Mouse (Mus musculus) embryonic stem cell, embryonic (primary cell): ENCODE results near the gene Selenos.

Source experiments
- CTCF ChIA-PET, 4 experiments: fragments of 300-600 bp in 2 of 4; fragments of 350-600 bp in 2 of 4; sonication (Branson Sonifier 250); formaldehyde crosslinking; loops; one replicate each; lab custom pipeline; 2022; ENCODE audit warnings: inconsistent platforms in 2 of 4; lab: Charles Lee
- POLR2A ChIA-PET, 4 experiments: fragments of 300-600 bp in 2 of 4; fragments of 350-600 bp in 2 of 4; sonication (Branson Sonifier 250); formaldehyde crosslinking; loops; one replicate each; lab custom pipeline; 2022; ENCODE audit warnings: antibody characterized with exemption in 4 of 4, inconsistent platforms in 1 of 4; lab: Charles Lee

The Selenos gene

GRCm38 (mm10) chr7:66060066-66060956 lies 19.1 kb upstream of the Selenos start:
- ChIA-PET CTCF (interaction anchor here in 3 of 4 experiments (0.7 to 1.7 kb wide), 6 partner anchors 11 to 362 kb away, joined by 3 to 7 read pairs (median 4); no protein-coding TSS in a partner anchor), POLR2A (interaction anchor here in 3 of 4 experiments (0.8 to 12.1 kb wide), 23 partner anchors 8 to 367 kb away, joined by 3 to 118 read pairs (median 5); partner anchors contain the start of genes Selenos (in 3 of the 3) and Pcsk6 (in 1 of the 3))

DNA sequence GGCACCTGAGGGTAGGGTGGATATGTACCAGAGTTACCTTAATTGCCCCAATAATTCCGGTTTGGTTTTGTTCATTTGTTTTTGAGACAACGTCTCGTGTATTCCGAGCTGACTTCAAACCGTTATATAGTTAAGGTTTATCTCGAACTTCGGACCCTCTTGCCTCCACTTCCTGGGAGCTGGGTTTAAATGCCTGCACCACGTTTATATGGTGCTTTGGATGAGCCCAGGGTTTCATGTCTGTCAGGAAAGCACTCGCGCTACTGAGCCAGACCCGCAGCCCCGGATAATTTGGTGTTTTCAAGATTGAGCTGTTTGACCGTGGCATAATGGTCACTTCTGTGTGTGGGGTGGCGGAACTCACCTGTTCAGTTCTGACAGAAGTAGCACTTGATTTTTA lies 18.4 kb upstream of the Selenos start:
- ChIA-PET POLR2A (interaction anchor here in 3 of 4 experiments (0.8 to 12.1 kb wide), 21 partner anchors 8 to 416 kb away, joined by 3 to 118 read pairs (median 5); partner anchors contain the start of genes Selenos (in 3 of the 3), Pcsk6 (in 1 of the 3) and Tarsl2 (in 1 of the 3)), CTCF (interaction anchor here in 2 of 4 experiments (0.8 to 1.7 kb wide), 5 partner anchors 10 to 363 kb away, joined by 3 to 7 read pairs (median 3); no protein-coding TSS in a partner anchor)

DNA sequence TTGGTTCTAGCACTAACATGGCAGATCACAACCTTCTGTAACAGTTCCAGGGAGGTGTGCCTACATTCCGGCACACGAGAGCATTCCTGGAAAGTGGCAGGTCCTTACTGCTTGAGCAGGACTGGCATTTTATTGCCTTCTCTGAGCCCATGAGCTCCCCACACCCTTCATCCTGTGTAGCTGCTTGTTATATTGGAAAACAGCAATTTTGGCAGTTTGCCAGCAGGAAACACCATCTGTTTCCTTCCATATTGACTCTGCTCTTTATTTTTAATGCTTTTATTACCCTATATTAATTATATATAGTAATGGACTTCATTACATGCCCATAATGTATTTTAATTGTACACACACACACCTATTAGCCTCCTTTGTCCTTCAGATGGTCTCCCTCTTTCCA lies 3.0 kb upstream of the Selenos start:
- POLR2A ChIA-PET, result interaction anchor here in 1 of 4 experiments (0.8 to 1.3 kb wide), 5 partner anchors 10 to 16 kb away, joined by 3 to 4 read pairs (median 3); no protein-coding TSS in a partner anchor
- CTCF ChIA-PET, result no interaction called here

DNA sequence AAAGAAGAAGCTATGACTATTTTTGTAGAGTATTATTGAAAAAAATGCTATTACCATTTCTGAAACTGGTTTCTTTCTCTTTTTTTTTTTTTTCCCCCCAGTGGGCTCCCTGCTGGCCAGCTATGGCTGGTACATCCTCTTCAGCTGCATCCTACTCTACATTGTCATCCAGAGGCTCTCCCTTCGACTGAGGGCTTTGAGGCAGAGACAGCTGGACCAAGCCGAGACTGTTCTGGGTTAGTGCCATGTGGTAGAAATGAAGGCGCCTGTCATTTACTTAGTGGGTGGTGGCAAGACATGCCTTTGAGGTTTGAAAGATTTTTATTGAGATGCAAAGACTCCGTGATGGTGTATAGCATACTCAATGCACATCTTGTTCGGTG lies 773 bp downstream of the Selenos start:
- CTCF ChIA-PET, result interaction anchor here in 2 of 4 experiments (0.7 to 1.7 kb wide), 2 partner anchors 25 to 409 kb away, joined by 3 to 4 read pairs; no protein-coding TSS in a partner anchor
- POLR2A ChIA-PET, result interaction anchor here in 3 of 4 experiments (0.6 to 3.6 kb wide), 52 partner anchors 8 to 1688 kb away, joined by 3 to 118 read pairs (median 5); partner anchors contain the start of genes Snrpa1 (in 2 of the 3), Asb7 (in 1 of the 3), Chsy1 (in 1 of the 3) and Lins1 (in 1 of the 3)

DNA sequence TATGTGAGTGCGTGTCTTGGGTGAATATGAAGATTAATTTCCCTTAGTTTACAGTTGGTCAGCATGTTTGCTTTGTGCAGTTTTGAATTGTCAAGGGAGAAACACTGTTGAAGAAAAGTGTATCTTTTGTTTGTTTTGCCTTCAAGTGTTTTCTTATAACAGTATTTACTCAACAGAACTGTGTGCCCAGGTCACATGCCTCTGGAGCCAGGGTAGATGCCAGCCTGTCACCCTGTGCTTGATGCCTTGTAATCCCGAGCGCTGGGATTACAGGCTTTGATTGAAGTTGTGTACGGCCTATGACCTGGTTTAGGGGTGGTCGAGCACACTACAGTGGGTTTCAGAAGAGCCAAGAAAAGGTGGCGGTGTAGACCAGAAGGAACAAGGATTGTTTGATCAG lies 4.3 kb downstream of the Selenos start:
- CTCF ChIA-PET, result no interaction called here
- POLR2A ChIA-PET, result interaction anchor here in 1 of 4 experiments (0.9 kb wide), 1 partner anchor 10 kb away, joined by 5 read pairs; no protein-coding TSS in a partner anchor

GRCm38 (mm10) chr7:66084546-66084945 lies 5.1 kb downstream of the Selenos start:
- CTCF ChIA-PET, result no interaction called here
- POLR2A ChIA-PET, result interaction anchor here in 1 of 4 experiments (0.8 to 0.9 kb wide), 2 partner anchors 9 to 11 kb away, joined by 3 to 5 read pairs; no protein-coding TSS in a partner anchor

DNA sequence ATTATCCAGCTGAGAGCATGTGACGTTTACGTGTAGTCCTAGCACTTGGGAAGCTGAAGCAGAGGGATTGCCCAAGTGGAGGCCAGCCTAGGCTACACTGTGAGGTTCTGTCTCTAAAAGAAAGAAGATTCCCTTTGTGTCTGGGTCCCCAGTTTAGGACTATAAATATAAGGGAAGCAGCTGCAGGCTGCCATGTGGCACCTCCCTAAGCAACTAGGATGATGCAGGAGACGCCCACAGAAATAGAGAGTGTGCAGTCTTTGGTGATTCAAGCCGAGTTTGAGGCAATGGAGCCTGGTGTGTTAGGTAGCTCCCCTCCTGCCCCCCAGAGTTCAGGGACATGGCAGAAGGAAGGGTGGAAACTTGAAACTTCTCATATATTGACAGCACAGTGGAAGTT lies 8.2 kb downstream of the Selenos start:
- ChIA-PET CTCF (interaction anchor here in 3 of 4 experiments (0.7 to 1.2 kb wide), 3 partner anchors 60 to 1627 kb away, joined by 3 read pairs; no protein-coding TSS in a partner anchor), POLR2A (interaction anchor here in 2 of 4 experiments (0.6 to 8.0 kb wide), 6 partner anchors 8 to 26 kb away, joined by 3 to 94 read pairs (median 8); partner anchors contain the start of gene Selenos (in 2 of the 2))

GRCm38 (mm10) chr7:66088077-66088476 lies 8.6 kb downstream of the Selenos start:
- CTCF ChIA-PET, result interaction anchor here in 3 of 4 experiments (0.7 to 1.2 kb wide), 3 partner anchors 9 to 1627 kb away, joined by 3 read pairs; no protein-coding TSS in a partner anchor
- POLR2A ChIA-PET, result interaction anchor here in 3 of 4 experiments (0.6 to 8.0 kb wide), 6 partner anchors 9 to 240 kb away, joined by 3 to 94 read pairs (median 7); partner anchors contain the start of gene Selenos (in 2 of the 3)

- ChIA-PET POLR2A (interaction anchor here in 3 of 4 experiments (0.7 to 8.0 kb wide), 8 partner anchors 9 to 599 kb away, joined by 3 to 94 read pairs (median 15); partner anchors contain the start of genes Selenos (in 3 of the 3), Asb7 (in 1 of the 3) and Lins1 (in 1 of the 3)), CTCF (interaction anchor here in 1 of 4 experiments (0.7 kb wide), 1 partner anchor 53 kb away, joined by 10 read pairs; no protein-coding TSS in a partner anchor)
Observed at GRCm38 (mm10) chr7:66090676-66091190, 11.3 kb downstream of the Selenos start.

DNA sequence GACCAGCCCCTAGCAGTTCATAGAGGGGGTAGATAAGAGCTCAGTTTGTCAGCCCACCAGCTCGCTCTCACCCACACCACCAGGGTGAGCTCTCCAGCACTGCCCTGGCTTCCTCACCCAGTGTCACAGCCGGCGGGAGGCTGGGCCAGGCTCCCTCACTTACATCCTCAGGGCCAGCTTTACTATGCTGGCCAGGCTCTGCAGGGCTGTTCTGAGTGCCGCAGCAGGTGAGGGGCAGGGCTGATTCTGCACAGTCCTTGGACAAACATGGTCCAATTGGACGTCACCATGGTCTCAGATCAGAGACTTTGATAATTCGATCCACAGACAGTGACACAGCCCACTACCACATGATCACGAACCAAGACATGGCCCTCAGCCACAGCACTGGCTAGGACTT lies 12.1 kb downstream of the Selenos start:
- ChIA-PET POLR2A (interaction anchor here in 3 of 4 experiments (0.6 to 8.0 kb wide), 16 partner anchors 10 to 598 kb away, joined by 3 to 94 read pairs (median 4); partner anchors contain the start of genes Selenos (in 3 of the 3), Asb7 (in 1 of the 3) and Lins1 (in 1 of the 3)), CTCF (interaction anchor here in 2 of 4 experiments (0.6 kb wide), 3 partner anchors 92 to 889 kb away, joined by 4 to 8 read pairs (median 5); no protein-coding TSS in a partner anchor)

- POLR2A ChIA-PET, result interaction anchor here in 3 of 4 experiments (0.6 to 8.0 kb wide), 10 partner anchors 10 to 388 kb away, joined by 3 to 94 read pairs (median 7); partner anchors contain the start of gene Selenos (in 3 of the 3)
- CTCF ChIA-PET, result interaction anchor here in 2 of 4 experiments (1.1 to 1.4 kb wide), 2 partner anchors 9 to 388 kb away, joined by 3 to 4 read pairs; no protein-coding TSS in a partner anchor
Observed at GRCm38 (mm10) chr7:66092656-66093055, 13.2 kb downstream of the Selenos start.

GRCm38 (mm10) chr7:66094141-66094540 lies 14.7 kb downstream of the Selenos start:
- ChIA-PET CTCF (no interaction called here), POLR2A (interaction anchor here in 2 of 4 experiments (0.7 to 8.0 kb wide), 3 partner anchors 8 to 210 kb away, joined by 3 to 94 read pairs (median 12); partner anchors contain the start of gene Selenos (in 1 of the 2))

- ChIA-PET CTCF (interaction anchor here in 3 of 4 experiments (0.7 to 0.9 kb wide), 3 partner anchors 199 to 241 kb away, joined by 3 to 7 read pairs (median 3); no protein-coding TSS in a partner anchor), POLR2A (no interaction called here)
Observed at GRCm38 (mm10) chr7:66098803-66099202, 19.4 kb downstream of the Selenos start.

GRCm38 (mm10) chr7:66101866-66102265 lies 22.4 kb downstream of the Selenos start:
- CTCF ChIA-PET, result interaction anchor here (0.6 to 4.4 kb wide), 29 partner anchors 9 to 690 kb away, joined by 3 to 17 read pairs (median 4); partner anchors contain the start of gene Selenos (in 1 of the 4)
- POLR2A ChIA-PET, result interaction anchor here (0.6 to 3.2 kb wide), 8 partner anchors 9 to 390 kb away, joined by 3 to 12 read pairs (median 3); partner anchors contain the start of gene Selenos (in 1 of the 4)

- ChIA-PET CTCF (interaction anchor here in 2 of 4 experiments (0.6 to 0.7 kb wide), 2 partner anchors 145 to 557 kb away, joined by 3 to 5 read pairs; no protein-coding TSS in a partner anchor), POLR2A (interaction anchor here in 1 of 4 experiments (0.6 kb wide), 1 partner anchor 13 kb away, joined by 9 read pairs; no protein-coding TSS in a partner anchor)
Observed at GRCm38 (mm10) chr7:66104531-66104930, 25.1 kb downstream of the Selenos start.

DNA sequence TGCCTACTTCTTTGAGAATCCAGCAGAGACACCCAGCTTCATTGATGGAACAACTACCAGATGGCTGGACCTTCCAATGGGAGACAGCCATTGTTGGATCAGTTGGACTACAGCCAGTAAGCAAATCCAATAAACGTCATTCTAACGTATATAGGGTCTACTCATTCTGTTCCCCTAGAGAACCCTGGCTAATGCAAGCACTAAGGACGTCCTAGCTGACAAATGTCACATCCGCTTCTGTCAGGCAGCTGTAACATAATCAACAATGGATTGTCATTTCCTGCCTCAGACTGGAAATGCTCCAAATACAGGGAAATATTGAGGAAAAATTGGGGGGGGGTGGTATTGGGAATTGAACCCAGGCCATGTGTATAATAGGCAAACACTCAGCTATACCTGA lies 26.3 kb downstream of the Selenos start:
- POLR2A ChIA-PET, result interaction anchor here in 3 of 4 experiments (0.6 to 0.9 kb wide), 3 partner anchors 10 to 651 kb away, joined by 3 read pairs; no protein-coding TSS in a partner anchor

More for the DNA sequence above, 26.3 kb downstream of the Selenos start:
- CTCF ChIA-PET, result interaction anchor here in 2 of 4 experiments (0.6 to 1.0 kb wide), 4 partner anchors 26 to 201 kb away, joined by 3 to 13 read pairs (median 3); partner anchors contain the start of gene Selenos (in 1 of the 2)
